Mouse (Mus musculus): ENCODE measurements around the gene Galnt17.

- no peak for TF ChIP-seq POLR2A (IDR thresholded peaks at IDR 0.05; ENCODE audit: insufficient read depth, low read length)
- TF ChIP-seq EP300 (IDR thresholded peaks at IDR 0.05; ENCODE audit: insufficient read depth, low read depth, low read length), result no peak
Measured at GRCm38 (mm10) chr5:131107188-131107587, 201.1 kb downstream of the Galnt17 start.
